Mouse (Mus musculus) heart, embryonic 11.5 days (tissue): ENCODE measurements around the gene Sgms1. TPM values are rescaled to one million over a fixed set of nuclear protein-coding genes. Genes with fewer than 3 reads are reported as not detected.
"Not testable (repeated sequence)": the region's sequence is repeated elsewhere in the genome, so short reads cannot be mapped to it uniquely, and the experiment has no call there.

Source experiments
- ATAC-seq: fragments of 200-750 bp; cut with Nextera tagmentation; replicated peaks from 2 replicates; pipeline ENCODE4 v1.8.0; 2017; ENCODE audit warnings: moderate library complexity; ENCODE audit not compliant: insufficient number of reproducible peaks, low FRiP score, low TSS enrichment
- H3K27ac ChIP-seq: fragments of 300-500 bp; sonication (generic); 2 replicates; pipeline ENCODE4 v1.5.1; 2014; ENCODE audit warnings: mild to moderate bottlenecking, low read depth, low read length
- H3K27me3 ChIP-seq: fragments of 300-500 bp; sonication (generic); 2 replicates; pipeline ENCODE4 v1.6.1; 2014; ENCODE audit warnings: mild to moderate bottlenecking, low read length, mixed read lengths; ENCODE audit not compliant: control insufficient read depth, insufficient read depth
- H3K36me3 ChIP-seq: fragments of 300-500 bp; sonication (generic); 2 replicates; pipeline ENCODE4 v1.6.1; 2014; ENCODE audit warnings: mild to moderate bottlenecking, low read length, moderate library complexity, mixed read lengths; ENCODE audit not compliant: control insufficient read depth, insufficient read depth
- H3K4me1 ChIP-seq: fragments of 300-500 bp; sonication (generic); 2 replicates; pipeline ENCODE4 v1.6.1; 2014; ENCODE audit warnings: low read length; ENCODE audit not compliant: control insufficient read depth, insufficient read depth
- H3K4me2 ChIP-seq: fragments of 300-500 bp; sonication (generic); 2 replicates; pipeline ENCODE4 v1.6.1; 2014; ENCODE audit warnings: mild to moderate bottlenecking, moderate library complexity
- H3K4me3 ChIP-seq: fragments of 300-500 bp; sonication (generic); 2 replicates; pipeline ENCODE4 v1.5.1; 2014; ENCODE audit warnings: low read depth, low read length
- H3K9ac ChIP-seq: fragments of 300-500 bp; sonication (generic); 2 replicates; pipeline ENCODE4 v1.6.1; 2014; ENCODE audit warnings: mild to moderate bottlenecking, low read depth, low read length, moderate library complexity
- H3K9me3 ChIP-seq: fragments of 300-500 bp; sonication (generic); replicated peaks from 2 replicates; pipeline ENCODE4 v1.6.1; 2016; ENCODE audit warnings: low read length; ENCODE audit not compliant: control insufficient read depth
- WGBS: fragments of 180-500 bp; shearing (Covaris S2); extraction: QIAGEN DNeasy Blood & Tissue Kit; methylation state at CpG from one replicate; pipeline ENCODE4 v1.1.7; 2014; ENCODE audit not compliant: insufficient replicate concordance; 5-methylcytosine and 5-hydroxymethylcytosine counted together
- polyA plus RNA-seq: library from polyadenylated mRNA; unstranded; fragments of >200 nt; fragmentation: Nextera tagmentation; extraction: Ambion mirVana; gene quantifications from 2 replicates; pipeline ENCODE4 v1.2.1, GENCODE M21; 2014

The Sgms1 gene
- polyA plus RNA-seq, 1 experiment from 2014 or later: 36.8 TPM

DNA sequence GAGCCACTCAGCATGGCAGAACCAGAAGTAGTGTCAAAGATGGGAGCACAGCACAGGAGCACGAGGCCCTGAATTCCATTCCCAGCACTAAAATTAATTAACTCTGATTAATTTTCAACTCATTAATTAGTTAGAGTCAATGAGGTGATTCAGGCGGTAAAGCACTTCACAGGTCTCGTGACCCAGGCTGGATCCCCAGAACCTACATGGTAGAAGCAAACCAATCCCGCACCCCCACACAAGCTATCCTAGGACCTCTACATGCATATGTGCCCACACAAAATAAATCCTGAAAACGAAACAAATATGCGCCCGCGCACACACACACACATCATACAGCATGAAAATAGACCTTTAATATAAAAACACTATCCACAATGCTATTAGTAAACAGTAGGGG is 22.2 kb downstream of the Sgms1 start:
- Histone ChIP-seq H3K9ac (no peak overlapping the region), H3K4me3 (no peak overlapping the region), H3K36me3 (no peaks in the 10 kb centered on the region), H3K9me3 (no peaks in the 10 kb centered on the region), H3K27ac (no peak overlapping the region), H3K4me1 (peaks cover 16% of the 10 kb centered on the region), H3K4me2 (no peak overlapping the region), H3K27me3 (no peaks in the 10 kb centered on the region)
- 90% methylated on average over 8 of the region's 8 CpGs for WGBS
- no peak for ATAC-seq

DNA sequence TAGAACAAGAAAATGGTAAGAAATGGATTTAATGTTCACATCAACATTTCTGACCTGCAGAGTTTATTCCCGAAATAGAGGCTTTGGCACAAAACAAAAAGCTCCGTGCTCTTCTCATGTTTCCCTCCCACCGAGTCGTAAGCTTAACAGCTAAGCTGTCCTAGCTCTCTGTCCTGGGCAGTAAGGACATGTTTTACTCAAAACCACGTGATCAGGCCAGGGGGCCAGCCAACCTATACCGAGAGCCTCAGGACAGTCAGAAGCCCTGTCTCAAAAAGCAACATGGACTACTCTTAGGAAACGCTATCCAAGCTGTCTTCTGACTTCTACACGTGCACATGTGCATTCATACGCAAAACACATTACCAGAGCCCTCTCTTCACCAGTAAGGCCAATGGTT is 23.1 kb downstream of the Sgms1 start:
- Histone ChIP-seq H3K27me3 (no peaks in the 10 kb centered on the region), H3K4me3 (no peak overlapping the region), H3K9ac (no peak overlapping the region), H3K27ac (no peak overlapping the region), H3K36me3 (no peaks in the 10 kb centered on the region), H3K9me3 (no peaks in the 10 kb centered on the region), H3K4me2 (no peak overlapping the region), H3K4me1 (peaks cover 19% of the 10 kb centered on the region)
- WGBS: 79% methylated on average over 9 of the region's 9 CpGs
- no peak for ATAC-seq

DNA sequence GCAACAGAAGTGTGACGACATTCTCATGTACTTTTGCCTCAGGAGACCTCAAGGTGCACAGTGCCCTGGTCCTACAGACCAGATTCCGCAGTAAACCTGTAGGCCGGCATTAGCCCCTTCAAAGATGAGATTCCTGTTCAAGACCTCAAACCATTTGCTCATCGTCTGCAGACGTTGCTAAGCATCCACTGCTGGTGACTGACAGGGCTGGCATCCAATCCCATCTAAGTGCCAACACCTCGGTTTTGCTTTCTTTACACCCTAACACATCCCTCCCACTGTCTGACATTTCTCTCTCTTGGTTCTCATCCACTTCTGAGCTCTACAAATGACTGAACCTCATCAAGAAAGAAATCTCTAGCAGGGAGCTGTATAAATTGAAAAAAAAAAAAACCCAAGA is 24.4 kb downstream of the Sgms1 start:
- Histone ChIP-seq H3K9me3 (no peaks in the 10 kb centered on the region), H3K27ac (no peak overlapping the region), H3K27me3 (no peaks in the 10 kb centered on the region), H3K9ac (no peak overlapping the region), H3K4me1 (peaks cover 27% of the 10 kb centered on the region), H3K36me3 (no peaks in the 10 kb centered on the region), H3K4me2 (no peak overlapping the region), H3K4me3 (no peak overlapping the region)
- 74% methylated on average over 6 of the region's 6 CpGs for WGBS
- ATAC-seq: no peak

DNA sequence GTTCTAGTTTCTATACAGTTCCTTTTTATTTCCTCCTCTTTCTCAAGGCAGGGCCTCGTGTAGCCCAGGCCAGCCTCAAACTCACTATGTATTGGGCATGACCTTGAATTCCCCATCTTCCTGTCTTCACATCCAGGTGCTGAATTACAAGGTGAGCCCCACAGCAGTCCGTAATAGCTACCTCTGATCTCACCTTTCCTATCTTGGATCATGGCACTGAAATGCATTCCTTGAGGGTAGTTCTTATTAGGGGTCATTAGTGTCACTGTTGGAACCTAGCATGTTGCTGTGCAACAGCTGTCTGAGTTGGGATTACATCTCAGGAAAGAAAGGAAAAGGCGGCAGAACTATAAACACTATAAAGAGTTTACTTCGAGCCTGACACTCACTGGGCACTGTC is 25.9 kb downstream of the Sgms1 start:
- Histone ChIP-seq H3K4me2 (no peak overlapping the region), H3K9ac (no peak overlapping the region), H3K4me1 (peaks cover 27% of the 10 kb centered on the region), H3K9me3 (no peaks in the 10 kb centered on the region), H3K27ac (no peak overlapping the region), H3K4me3 (no peak overlapping the region), H3K36me3 (no peaks in the 10 kb centered on the region), H3K27me3 (no peaks in the 10 kb centered on the region)
- 78% methylated on average over 4 of the region's 4 CpGs for WGBS
- ATAC-seq: no peak

DNA sequence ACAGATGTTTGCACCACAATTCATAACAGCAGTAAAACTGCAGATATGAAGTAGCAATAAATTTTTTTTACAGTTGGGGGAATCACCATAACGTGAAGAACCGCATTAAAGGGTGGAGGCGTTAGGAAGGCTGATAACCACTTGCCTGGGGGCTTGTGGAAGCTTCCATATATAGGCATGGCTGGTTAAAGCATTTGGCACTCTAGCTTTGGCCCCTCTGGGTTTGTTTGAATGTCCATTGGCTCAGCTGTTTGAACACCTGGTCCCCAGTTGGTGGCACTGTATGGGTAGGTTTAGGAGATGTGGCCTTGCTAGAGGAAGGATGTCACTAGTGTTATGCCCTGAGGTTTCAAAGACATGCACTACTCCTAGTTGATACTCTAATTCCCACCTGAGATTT is 27.0 kb downstream of the Sgms1 start:
- 39% methylated on average over 3 of the region's 3 CpGs for WGBS
- Histone ChIP-seq H3K27me3 (no peaks in the 10 kb centered on the region), H3K9ac (no peak overlapping the region), H3K36me3 (no peaks in the 10 kb centered on the region), H3K4me1 (peaks cover 27% of the 10 kb centered on the region), H3K4me2 (no peak overlapping the region), H3K4me3 (no peak overlapping the region), H3K9me3 (no peaks in the 10 kb centered on the region), H3K27ac (no peak overlapping the region)
- no peak for ATAC-seq

DNA sequence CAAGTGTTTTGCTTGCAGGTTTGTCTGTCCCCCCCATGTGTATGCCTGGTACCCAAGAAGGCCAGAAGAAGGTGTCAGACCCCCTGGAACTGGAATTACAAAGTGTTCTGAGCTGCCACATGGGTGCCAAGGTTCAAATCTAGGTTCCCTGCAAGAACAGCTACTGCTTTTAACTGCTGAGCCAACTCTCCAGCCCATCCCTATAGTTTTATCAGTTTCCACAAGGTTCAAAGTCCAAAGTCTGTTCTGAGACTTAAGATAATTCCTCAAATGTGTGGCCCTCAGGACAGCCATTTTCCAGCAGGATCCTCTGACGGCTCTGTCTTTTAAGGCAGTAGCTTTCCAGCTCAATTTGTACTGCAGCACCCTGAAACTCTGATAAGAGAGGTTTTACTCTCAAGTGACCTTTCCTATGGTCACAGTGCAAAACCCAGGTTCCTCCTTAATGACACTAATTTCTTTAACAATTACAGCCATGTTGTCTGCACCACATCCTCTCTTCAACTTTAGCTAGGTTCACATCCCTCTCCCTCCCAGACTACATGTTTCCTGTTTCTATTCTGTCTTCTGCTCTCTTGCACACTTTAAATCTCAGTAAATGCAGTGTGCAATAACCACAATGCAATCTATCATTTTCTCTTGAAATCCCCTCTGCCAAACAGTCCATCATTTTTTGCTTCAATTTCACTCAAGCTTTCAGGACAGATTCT is 28.4 kb downstream of the Sgms1 start:
- Histone ChIP-seq H3K4me1 (peaks cover 23% of the 10 kb centered on the region), H3K4me3 (no peak overlapping the region), H3K9ac (no peak overlapping the region), H3K27me3 (no peaks in the 10 kb centered on the region), H3K36me3 (no peaks in the 10 kb centered on the region), H3K4me2 (no peak overlapping the region), H3K9me3 (no peaks in the 10 kb centered on the region), H3K27ac (no peak overlapping the region)
- WGBS: 27% methylated on average over 1 of the region's 1 CpGs
- no peak for ATAC-seq

DNA sequence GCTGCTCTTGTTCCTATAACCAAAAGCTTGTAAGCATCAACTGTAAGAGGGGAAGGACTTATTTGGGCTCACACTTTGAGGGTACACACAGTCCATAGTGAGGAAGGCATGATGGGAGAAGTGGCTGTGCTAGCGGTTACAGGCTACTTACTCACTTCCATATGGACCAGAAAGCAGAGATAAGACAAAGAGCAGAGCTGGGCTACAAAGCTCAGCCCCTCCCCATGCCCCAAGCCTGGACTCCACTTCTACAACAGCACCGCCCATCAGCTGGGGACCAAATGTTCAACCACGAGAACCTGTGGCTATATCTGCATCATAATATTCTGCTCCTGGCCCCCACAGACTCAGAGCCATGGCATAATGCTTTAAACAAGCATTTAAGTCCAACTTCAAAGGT is 29.0 kb downstream of the Sgms1 start:
- 60% methylated on average over 3 of the region's 3 CpGs for WGBS
- Histone ChIP-seq H3K4me2 (no peak overlapping the region), H3K9me3 (no peaks in the 10 kb centered on the region), H3K36me3 (no peaks in the 10 kb centered on the region), H3K4me1 (peaks cover 23% of the 10 kb centered on the region), H3K27me3 (no peaks in the 10 kb centered on the region), H3K27ac (no peak overlapping the region), H3K4me3 (no peak overlapping the region), H3K9ac (no peak overlapping the region)
- no peak for ATAC-seq

DNA sequence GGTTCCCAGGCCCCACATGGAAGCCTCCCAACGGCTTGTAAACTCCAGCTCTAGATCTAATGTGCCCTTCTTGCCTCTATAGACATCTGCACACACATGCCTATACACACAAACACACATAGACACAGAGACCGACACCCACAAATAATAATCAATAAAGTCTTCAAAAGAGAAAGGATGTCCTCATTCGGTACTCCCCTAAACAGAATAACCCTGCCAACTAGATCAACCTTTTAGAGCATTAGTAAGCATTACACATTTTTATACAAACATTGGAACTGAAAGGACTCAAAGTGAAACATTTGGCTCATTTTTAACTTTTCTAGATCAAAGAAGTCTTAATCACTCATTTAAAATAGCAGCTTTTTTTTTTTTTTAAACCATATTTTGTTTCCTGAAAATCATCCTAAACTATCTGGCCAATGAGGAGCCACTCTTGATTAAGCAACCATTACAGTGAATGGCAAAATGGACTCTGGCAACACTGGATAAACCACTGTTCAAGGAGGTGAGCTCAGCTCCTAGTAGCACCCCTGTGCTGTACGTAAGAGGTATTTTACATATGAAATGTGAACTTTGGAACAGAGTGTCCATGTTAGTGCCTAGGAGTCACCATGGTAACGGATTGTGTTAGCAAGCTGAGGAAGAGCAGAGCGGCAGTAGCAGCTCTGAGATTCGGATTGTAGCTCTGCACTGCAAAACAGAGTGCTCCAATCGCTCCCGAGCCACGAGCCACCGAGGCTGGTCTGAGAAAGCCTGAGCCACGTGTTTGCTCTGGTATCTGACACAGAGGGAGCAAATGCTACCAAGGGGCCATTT is 30.6 kb downstream of the Sgms1 start:
- Histone ChIP-seq H3K4me2 (no peak overlapping the region), H3K27me3 (no peaks in the 10 kb centered on the region), H3K9me3 (no peaks in the 10 kb centered on the region), H3K9ac (no peak overlapping the region), H3K36me3 (no peaks in the 10 kb centered on the region), H3K27ac (no peak overlapping the region), H3K4me3 (no peak overlapping the region), H3K4me1 (peaks cover 23% of the 10 kb centered on the region)
- ATAC-seq: no peak
- 76% methylated on average over 12 of the region's 12 CpGs for WGBS

DNA sequence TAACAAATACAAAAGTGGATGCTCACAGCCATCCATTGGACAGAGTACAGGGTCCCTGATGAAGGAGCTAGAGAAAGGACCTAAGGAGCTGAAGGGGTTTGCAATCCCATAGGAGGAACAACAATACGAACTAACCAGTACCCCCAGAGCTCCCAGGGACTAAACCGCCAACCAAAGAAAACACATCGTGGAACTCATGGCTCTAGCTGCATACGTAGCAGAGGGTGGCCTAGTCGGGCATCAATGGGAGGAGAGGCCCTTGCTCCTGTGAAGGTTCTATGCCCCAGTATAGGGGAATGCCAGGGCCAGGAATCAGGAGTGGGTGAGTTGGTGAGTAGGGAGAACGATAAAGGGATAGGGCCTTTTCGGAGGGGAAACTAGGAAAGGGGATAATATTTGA is 31.5 kb downstream of the Sgms1 start:
- H3K4me2 ChIP-seq, ATAC-seq, H3K36me3 ChIP-seq, H3K9ac ChIP-seq, H3K4me3 ChIP-seq, H3K27ac ChIP-seq, H3K27me3 ChIP-seq, H3K9me3 ChIP-seq: not testable (repeated sequence)
- peaks cover 21% of the 10 kb centered on the region for H3K4me1 ChIP-seq
- 87% methylated on average over 7 of the region's 7 CpGs for WGBS
